Mouse (Mus musculus): Measurements from ENCODE around the gene Scamp3. TPM values are rescaled to one million over a fixed set of nuclear protein-coding genes. Genes with fewer than 3 reads are reported as not detected.

Gene Scamp3
- polyA plus RNA-seq, 1 experiment: 96.1 TPM

- Histone ChIP-seq H3K4me1 (ENCODE audit: control insufficient read depth, insufficient read depth, insufficient read length, low read length) (peaks cover 6% of the 10 kb centered on the region; the same call in 1 of the 2 replicates), H3K36me3 (ENCODE audit: control insufficient read depth, insufficient read depth, low read length) (peaks cover 63% of the 10 kb centered on the region)
Measured at GRCm38 (mm10) chr3:89208075-89208657, 30.9 kb downstream of the Scamp3 start.

GRCm38 (mm10) chr3:89208736-89209135, 31.5 kb downstream of the Scamp3 start:
- Histone ChIP-seq H3K27me3 (ENCODE audit: control insufficient read depth, insufficient read depth, low read length) (no peaks in the 10 kb centered on the region), H3K36me3 (ENCODE audit: control insufficient read depth, insufficient read depth, low read length) (peaks cover 63% of the 10 kb centered on the region), H3K4me1 (ENCODE audit: control insufficient read depth, insufficient read depth, insufficient read length, low read length) (peaks cover 3% of the 10 kb centered on the region; the same call in 1 of the 2 replicates), H3K27ac (ENCODE audit: insufficient read depth, low read depth, low read length) (no peak overlapping the region), H3K4me3 (ENCODE audit: low read depth, low read length) (no peak overlapping the region)
- WGBS: 85% methylated on average over 6 of the region's 6 CpGs
- no peak for TF ChIP-seq POLR2A (IDR thresholded peaks at IDR 0.05; ENCODE audit: low read depth, low read length)
- no peak for TF ChIP-seq CTCF (IDR thresholded peaks at IDR 0.05; ENCODE audit: extremely low read depth, insufficient read length, insufficient replicate concordance, low read depth, low read length)

More at GRCm38 (mm10) chr3:89208075-89208657, 30.9 kb downstream of the Scamp3 start:
- TF ChIP-seq POLR2A (IDR thresholded peaks at IDR 0.05; ENCODE audit: low read depth, low read length): no peak
- TF ChIP-seq CTCF (IDR thresholded peaks at IDR 0.05; ENCODE audit: extremely low read depth, insufficient read length, insufficient replicate concordance, low read depth, low read length): no peak
- Histone ChIP-seq H3K27ac (ENCODE audit: insufficient read depth, low read depth, low read length) (no peak overlapping the region), H3K4me3 (ENCODE audit: low read depth, low read length) (no peak overlapping the region), H3K27me3 (ENCODE audit: control insufficient read depth, insufficient read depth, low read length) (no peaks in the 10 kb centered on the region)
- WGBS: 88% methylated on average over 13 of the region's 13 CpGs

- no peaks in the 10 kb centered on the region for H3K27me3 ChIP-seq (ENCODE audit: control insufficient read depth, insufficient read depth, low read length)
- H3K36me3 ChIP-seq (ENCODE audit: control insufficient read depth, insufficient read depth, low read length): peaks cover 56% of the 10 kb centered on the region
- H3K27ac ChIP-seq (ENCODE audit: insufficient read depth, low read depth, low read length): no peak overlapping the region
- 93% methylated on average over 7 of the region's 7 CpGs for WGBS
- no peak overlapping the region for H3K4me3 ChIP-seq (ENCODE audit: low read depth, low read length)
- TF ChIP-seq CTCF (IDR thresholded peaks at IDR 0.05; ENCODE audit: extremely low read depth, insufficient read length, insufficient replicate concordance, low read depth, low read length): no peak
- TF ChIP-seq POLR2A (IDR thresholded peaks at IDR 0.05; ENCODE audit: low read depth, low read length): no peak
- peaks cover 3% of the 10 kb centered on the region; the same call in 1 of the 2 replicates for H3K4me1 ChIP-seq (ENCODE audit: control insufficient read depth, insufficient read depth, insufficient read length, low read length)
Measured at GRCm38 (mm10) chr3:89209731-89210130, 32.5 kb downstream of the Scamp3 start.

GRCm38 (mm10) chr3:89210162-89210561, 32.9 kb downstream of the Scamp3 start:
- peaks cover 3% of the 10 kb centered on the region; the same call in 1 of the 2 replicates for H3K4me1 ChIP-seq (ENCODE audit: control insufficient read depth, insufficient read depth, insufficient read length, low read length)
- WGBS: 63% methylated on average over 13 of the region's 13 CpGs
- TF ChIP-seq POLR2A (IDR thresholded peaks at IDR 0.05; ENCODE audit: low read depth, low read length) (no peak), CTCF (IDR thresholded peaks at IDR 0.05; ENCODE audit: extremely low read depth, insufficient read length, insufficient replicate concordance, low read depth, low read length) (no peak)
- peaks cover 51% of the 10 kb centered on the region for H3K36me3 ChIP-seq (ENCODE audit: control insufficient read depth, insufficient read depth, low read length)
- H3K4me3 ChIP-seq (ENCODE audit: low read depth, low read length): no peak overlapping the region
- no peaks in the 10 kb centered on the region for H3K27me3 ChIP-seq (ENCODE audit: control insufficient read depth, insufficient read depth, low read length)
- H3K27ac ChIP-seq (ENCODE audit: insufficient read depth, low read depth, low read length): no peak overlapping the region

- H3K4me1 ChIP-seq (ENCODE audit: control insufficient read depth, insufficient read depth, insufficient read length, low read length): peaks cover 3% of the 10 kb centered on the region; the same call in 1 of the 2 replicates
- no peaks in the 10 kb centered on the region for H3K27me3 ChIP-seq (ENCODE audit: control insufficient read depth, insufficient read depth, low read length)
- WGBS: 59% methylated on average over 7 of the region's 7 CpGs
- TF ChIP-seq CTCF (IDR thresholded peaks at IDR 0.05; ENCODE audit: extremely low read depth, insufficient read length, insufficient replicate concordance, low read depth, low read length): no peak
- TF ChIP-seq POLR2A (IDR thresholded peaks at IDR 0.05; ENCODE audit: low read depth, low read length): no peak
- peaks cover 46% of the 10 kb centered on the region for H3K36me3 ChIP-seq (ENCODE audit: control insufficient read depth, insufficient read depth, low read length)
- no peak overlapping the region for H3K4me3 ChIP-seq (ENCODE audit: low read depth, low read length)
- no peak overlapping the region for H3K27ac ChIP-seq (ENCODE audit: insufficient read depth, low read depth, low read length)
Measured at GRCm38 (mm10) chr3:89210731-89211130, 33.5 kb downstream of the Scamp3 start.

GRCm38 (mm10) chr3:89213803-89214530, 36.7 kb downstream of the Scamp3 start:
- Histone ChIP-seq H3K4me1 (ENCODE audit: control insufficient read depth, insufficient read depth, insufficient read length, low read length) (peaks cover 3% of the 10 kb centered on the region; the same call in 1 of the 2 replicates), H3K36me3 (ENCODE audit: control insufficient read depth, insufficient read depth, low read length) (peaks cover 15% of the 10 kb centered on the region), H3K27me3 (ENCODE audit: control insufficient read depth, insufficient read depth, low read length) (no peaks in the 10 kb centered on the region), H3K27ac (ENCODE audit: insufficient read depth, low read depth, low read length) (peak overlapping the region; percentile 73), H3K4me3 (ENCODE audit: low read depth, low read length) (peak overlapping the region; percentile 72)
- WGBS: under 1% methylated on average over 69 of the region's 69 CpGs
- TF ChIP-seq CTCF (IDR thresholded peaks at IDR 0.05; ENCODE audit: extremely low read depth, insufficient read length, insufficient replicate concordance, low read depth, low read length): no peak
- peak; percentile 54; the same call in 1 of the 2 replicates for TF ChIP-seq POLR2A (IDR thresholded peaks at IDR 0.05; ENCODE audit: low read depth, low read length)
